Mouse (Mus musculus): ENCODE data around the gene Runx2. TPM values are rescaled to one million over a fixed set of nuclear protein-coding genes. Genes with fewer than 3 reads are reported as not detected.
A peak's percentile ranks its signal among the peaks of the same experiment; 100 is the strongest.

Runx2 gene
- total RNA-seq, 2 experiments from 2014 or later, result 15.6 to 52.6 TPM

DNA sequence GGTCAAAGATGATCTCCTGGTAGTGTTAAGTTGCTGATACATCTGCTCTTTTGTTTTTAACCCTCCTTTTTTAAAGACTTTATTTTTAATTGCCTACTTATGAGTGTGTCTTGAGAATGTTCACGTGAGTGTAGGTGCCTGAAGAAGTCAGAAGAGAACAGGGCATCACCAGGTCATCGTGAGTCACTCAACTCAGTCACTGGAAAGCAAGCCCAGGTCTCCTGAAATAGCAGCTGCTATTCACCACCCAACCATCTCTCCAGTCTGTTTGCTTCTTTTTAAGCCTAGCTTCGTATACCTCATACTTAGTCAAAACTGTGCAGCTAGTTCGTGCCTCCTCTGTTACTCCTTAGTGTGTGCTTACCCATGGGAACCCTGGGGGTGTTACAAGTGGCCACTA, 259.7 kb downstream of the Runx2 start:
- ATAC-seq (ENCODE audit: poor library complexity, severe bottlenecking), result no peak

DNA sequence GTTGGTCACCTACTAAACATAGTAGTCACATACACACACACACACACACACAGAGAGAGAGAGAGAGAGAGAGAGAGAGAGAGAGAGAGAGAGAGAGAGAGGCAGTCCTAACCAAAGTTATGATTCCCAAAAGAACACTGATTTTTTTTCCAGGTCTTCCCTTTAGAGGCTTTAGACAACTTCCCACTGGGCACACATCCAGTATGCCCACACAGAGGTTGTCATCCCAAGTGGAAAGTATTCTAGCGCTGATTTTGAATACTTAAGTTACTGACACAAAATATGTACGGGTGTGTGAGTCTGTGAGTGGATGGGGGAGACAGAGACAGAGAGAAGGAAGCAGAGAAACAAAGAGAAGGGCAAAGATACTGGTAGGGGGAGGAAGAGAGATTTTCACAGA, 265.0 kb downstream of the Runx2 start:
- ATAC-seq (ENCODE audit: poor library complexity, severe bottlenecking), result no peak

- ATAC-seq (ENCODE audit: poor library complexity, severe bottlenecking), result no peak
Measured at GRCm38 (mm10) chr17:44547922-44548321, 266.7 kb downstream of the Runx2 start.

DNA sequence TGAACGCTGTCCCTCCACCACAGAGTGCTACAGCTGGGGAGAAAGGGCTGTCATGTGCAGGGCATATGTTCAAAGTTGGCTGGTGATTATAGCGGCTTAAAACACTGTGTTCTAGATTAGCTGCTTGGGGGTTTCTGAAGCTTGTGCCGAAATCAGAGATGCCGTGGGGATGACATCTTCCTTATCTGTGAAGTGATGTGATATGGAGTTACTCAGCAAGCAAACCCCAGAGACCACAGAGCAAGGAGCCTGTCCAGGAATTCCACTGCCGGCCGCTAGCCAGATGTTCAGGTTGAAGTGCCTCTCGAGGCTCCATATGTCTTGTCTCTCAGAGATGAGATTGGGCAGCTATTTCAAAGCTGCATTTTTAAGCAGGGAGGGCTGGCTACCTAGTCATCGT, 267.8 kb downstream of the Runx2 start:
- no peak for ATAC-seq (ENCODE audit: poor library complexity, severe bottlenecking)

- ATAC-seq (ENCODE audit: poor library complexity, severe bottlenecking), result peak; percentile 80
Measured at GRCm38 (mm10) chr17:44545141-44545813, 269.3 kb downstream of the Runx2 start.

- no peak for ATAC-seq (ENCODE audit: poor library complexity, severe bottlenecking)
Measured at GRCm38 (mm10) chr17:44542706-44543105, 271.9 kb downstream of the Runx2 start.

DNA sequence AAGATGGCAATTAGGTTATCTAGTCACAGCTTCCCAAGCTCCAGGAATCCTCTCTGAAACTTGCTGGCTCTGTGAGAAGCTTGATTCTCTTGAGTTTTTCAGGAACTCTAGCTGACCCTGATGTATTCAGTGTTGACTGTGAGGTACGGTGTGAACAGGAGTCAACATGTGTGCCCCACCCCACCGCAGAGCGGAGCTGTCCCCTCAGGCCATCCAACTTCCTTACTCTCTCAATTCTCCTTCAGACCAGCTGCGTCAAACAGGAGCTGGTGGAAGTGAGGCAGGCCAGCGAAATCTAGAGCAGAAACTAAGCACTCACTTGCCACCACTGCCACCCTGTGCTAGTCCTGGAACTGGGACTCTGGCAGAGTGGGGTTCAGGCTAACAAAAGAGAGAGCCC, 273.9 kb downstream of the Runx2 start:
- peak; percentile 62 for ATAC-seq (ENCODE audit: poor library complexity, severe bottlenecking)

DNA sequence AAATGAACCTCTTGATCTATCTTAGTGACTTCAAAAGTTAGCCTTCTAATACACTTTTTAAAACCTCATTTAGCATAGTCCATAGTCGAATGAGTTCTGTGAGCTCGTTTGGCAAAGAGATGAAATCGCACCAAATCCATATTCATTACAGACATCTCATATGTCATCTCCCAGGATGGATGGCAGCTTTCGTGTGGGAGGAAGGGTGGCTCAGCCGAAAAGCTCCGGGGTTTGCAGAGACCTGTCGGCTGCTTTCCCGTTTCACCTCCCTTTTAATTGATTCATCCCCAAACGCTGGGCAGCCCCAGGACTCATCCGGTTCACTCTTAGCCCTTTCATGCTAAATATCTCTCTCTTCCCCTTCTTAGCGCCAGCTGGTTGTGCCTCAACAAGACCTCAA, 275.7 kb downstream of the Runx2 start:
- ATAC-seq (ENCODE audit: poor library complexity, severe bottlenecking), result no peak

DNA sequence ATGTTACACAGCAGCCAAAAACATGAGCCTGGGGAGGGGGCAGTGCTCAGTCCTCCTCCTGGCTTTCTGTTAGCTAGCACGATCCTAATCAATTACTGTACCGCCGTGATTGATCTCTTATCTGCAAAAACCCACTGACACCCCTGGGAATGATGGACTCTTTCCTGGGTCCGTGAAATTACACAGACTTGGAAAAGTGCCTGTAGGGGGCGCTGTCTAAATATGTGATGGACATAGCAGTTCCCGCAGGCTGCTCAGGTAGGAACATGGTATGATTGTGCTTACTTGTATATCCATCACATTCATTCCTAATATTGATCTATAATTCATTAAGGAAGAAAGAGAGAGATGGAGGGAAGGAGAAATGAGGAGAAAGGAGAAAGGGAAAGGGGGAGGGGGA, 284.6 kb downstream of the Runx2 start:
- peak; percentile 54; the same call in 1 of the 2 replicates for ATAC-seq (ENCODE audit: poor library complexity, severe bottlenecking)

- ATAC-seq (ENCODE audit: poor library complexity, severe bottlenecking), result no peak
Measured at GRCm38 (mm10) chr17:44528617-44529016, 286.0 kb downstream of the Runx2 start.

GRCm38 (mm10) chr17:44524146-44524545, 290.5 kb downstream of the Runx2 start:
- no peak for ATAC-seq (ENCODE audit: poor library complexity, severe bottlenecking)

GRCm38 (mm10) chr17:44522906-44523305, 291.7 kb downstream of the Runx2 start:
- ATAC-seq (ENCODE audit: poor library complexity, severe bottlenecking), result no peak

DNA sequence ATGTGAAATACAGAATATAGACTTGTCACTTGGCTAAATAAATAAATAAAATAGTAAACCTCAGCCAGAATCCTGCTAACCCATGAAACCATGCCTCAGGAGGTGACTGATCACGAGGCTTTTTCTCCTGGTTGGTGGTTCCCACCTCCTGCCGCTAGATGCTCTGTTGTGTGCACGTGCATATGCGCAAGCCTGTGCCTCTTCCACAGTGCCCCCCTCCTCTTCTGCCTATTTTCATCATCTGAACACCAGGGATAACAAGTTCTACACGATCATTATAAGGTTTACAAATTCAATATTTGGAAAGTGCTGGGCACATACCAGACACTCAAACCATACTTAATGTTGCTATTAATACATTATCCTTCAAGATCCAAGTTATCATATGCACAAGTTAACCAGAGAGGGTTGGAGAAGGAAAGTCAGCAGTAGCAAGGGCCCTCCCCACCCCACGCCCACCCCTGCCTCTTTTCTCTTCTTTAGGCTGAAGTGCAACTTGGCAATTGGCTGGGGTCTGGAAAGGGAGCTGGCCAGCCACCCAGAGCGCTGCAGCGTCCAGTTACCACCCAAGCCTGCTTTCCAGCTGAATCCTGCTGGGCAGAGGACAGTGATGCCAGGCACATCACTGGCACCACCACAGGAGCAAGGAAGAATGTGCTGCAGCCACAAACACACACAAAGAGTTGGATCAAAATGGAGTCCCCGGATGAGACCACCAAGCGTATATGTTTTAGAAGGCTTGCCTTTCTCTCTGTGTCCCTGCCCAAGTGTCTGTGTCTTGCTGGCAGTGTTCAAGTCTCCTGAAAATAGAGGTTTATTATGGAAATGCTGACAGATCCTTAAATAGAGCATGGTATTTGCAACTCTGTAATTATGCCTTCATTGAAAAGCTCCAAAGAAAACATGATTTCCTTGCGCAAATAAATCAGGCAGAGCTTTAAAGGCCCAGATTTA, 294.2 kb downstream of the Runx2 start:
- no peak for ATAC-seq (ENCODE audit: poor library complexity, severe bottlenecking)

DNA sequence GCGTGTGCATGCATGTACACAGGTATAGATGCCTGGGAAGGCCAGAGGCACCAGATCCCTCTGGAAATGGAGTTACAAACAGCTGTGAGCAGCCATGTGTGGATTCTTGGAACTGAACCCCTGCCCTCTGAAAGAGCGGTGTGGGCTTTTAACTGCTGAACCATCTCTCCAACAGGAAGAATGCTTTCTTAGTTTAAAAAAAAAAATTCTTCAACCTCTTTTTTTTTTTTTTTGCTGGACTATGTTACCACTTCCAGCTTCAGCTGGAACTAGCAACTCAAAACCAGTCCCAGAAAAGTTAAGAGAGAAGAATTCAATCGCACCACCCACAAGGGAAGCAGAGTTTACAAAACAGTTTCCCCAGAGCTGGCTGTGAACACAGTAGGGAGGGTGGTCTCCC, 295.2 kb downstream of the Runx2 start:
- no peak for ATAC-seq (ENCODE audit: poor library complexity, severe bottlenecking)

GRCm38 (mm10) chr17:44518156-44518555, 296.4 kb downstream of the Runx2 start:
- ATAC-seq (ENCODE audit: poor library complexity, severe bottlenecking), result no peak

- ATAC-seq (ENCODE audit: poor library complexity, severe bottlenecking), result no peak
Measured at GRCm38 (mm10) chr17:44508198-44508715, 306.3 kb downstream of the Runx2 start.

DNA sequence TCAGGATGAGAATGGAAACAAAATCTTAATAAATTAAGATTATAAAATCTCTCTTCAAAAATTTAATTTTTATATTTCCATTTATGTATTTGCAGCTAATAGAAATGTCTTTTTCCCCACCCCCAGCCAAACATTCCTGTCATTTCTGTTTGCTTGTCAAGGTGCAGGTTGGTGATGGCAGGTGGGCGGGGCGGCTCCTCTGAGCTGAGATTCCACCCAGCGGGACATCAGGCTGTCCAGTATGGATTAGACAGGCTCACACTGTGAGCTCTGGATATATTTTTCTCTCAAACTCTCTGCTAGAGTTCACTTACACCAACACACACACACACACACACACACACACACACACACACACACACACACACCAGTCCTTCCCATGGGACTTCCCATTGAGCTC, 306.9 kb downstream of the Runx2 start:
- no peak for ATAC-seq (ENCODE audit: poor library complexity, severe bottlenecking)

DNA sequence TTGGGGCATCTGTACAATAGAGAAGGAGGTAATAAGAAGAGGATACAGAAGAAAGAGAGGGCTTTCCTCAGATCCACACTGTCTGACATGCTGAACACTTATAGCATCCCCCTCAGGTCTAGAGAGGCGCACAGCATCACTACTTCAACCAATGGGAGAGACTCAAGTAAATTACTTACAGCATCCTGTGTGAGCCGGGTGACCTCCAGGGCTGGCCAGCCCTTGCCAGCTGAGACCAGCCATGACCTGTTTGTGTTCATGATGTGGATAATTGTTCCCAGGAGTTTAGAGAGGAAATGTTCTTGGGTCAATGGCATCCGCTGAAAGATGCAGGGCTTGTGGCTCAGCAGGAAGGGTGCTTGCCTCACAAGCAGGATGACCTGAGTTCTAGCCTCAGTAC, 308.1 kb downstream of the Runx2 start:
- ATAC-seq (ENCODE audit: poor library complexity, severe bottlenecking), result no peak

GRCm38 (mm10) chr17:44504794-44505317, 309.7 kb downstream of the Runx2 start:
- no peak for ATAC-seq (ENCODE audit: poor library complexity, severe bottlenecking)

DNA sequence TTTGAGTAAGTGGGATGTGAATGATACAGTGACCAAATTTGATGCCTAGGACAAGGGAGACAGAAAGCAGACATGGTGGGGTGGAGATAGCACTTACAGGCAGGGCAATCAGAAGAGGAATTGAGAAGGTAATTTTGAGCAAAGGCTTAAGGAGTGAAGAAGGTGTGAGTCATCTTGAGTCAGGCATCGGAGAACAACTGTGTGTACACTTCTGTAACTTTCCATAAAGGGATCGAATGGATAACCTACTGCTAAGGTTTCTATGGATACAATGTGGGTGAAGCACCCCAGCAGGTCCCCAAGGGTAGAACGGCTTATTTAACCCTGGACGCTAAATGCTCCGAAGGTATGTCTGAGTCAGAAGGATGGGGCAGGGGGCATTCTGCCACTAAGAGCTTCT, 312.4 kb downstream of the Runx2 start:
- ATAC-seq (ENCODE audit: poor library complexity, severe bottlenecking), result no peak

- ATAC-seq (ENCODE audit: poor library complexity, severe bottlenecking), result no peak
Measured at GRCm38 (mm10) chr17:44500306-44500899, 314.2 kb downstream of the Runx2 start.
